Mouse (Mus musculus) gastrocnemius, postnatal 14 days (tissue): Measurements from ENCODE around the gene Gm10320. TPM values are rescaled to one million over a fixed set of nuclear protein-coding genes. Genes with fewer than 3 reads are reported as not detected.

ENCODE experiments used
- DNase-seq: peaks from one replicate; pipeline ENCODE4 v3.0.0; 2021; ENCODE audit warnings: mixed read lengths
- intact Hi-C: fragments of 180-260 bp; cut with DNase I; formaldehyde crosslinking; loops from one replicate; pipeline ENCODE4 v1.15.1; 2025; ENCODE audit warnings: low total_unique reads
- total RNA-seq, 2 experiments: library from RNA; stranded (reverse); gene quantifications; 2 replicates each; pipeline ENCODE4 v1.2.3; 2021

Gm10320 gene
- total RNA-seq, 2 experiments from 2014 or later, result not detected

DNA sequence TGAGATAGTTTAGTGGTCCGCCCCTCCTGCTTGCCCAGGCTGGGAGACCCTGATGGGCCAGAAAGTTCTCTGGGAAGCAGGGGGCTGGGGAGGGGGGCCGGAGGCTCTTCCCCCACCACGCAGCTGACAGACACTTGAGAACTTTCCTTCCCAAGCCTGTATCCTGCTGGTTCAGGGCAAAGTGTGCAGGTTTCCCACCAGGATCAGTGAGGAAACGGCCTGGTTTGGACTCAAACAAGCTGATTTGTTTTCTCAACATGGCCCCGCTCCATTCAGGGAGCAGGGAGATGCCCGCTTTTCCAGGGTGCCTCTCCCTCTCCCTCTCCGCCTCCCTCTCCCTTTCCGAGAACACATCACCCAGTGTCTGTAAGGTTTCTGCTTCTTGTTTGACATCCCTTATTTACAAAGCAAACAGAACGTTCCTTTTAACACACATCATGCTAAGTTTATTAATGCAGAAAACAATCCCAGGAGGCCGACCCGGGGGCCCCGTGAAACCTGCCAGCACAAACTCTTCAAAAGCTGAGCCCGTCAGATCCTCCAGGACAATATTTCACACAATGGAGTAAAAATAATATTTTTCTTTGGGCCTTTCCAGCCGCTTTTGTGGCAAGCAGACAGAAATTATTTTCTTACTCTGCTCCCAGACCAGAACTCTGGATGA lies 15.5 kb downstream of the Gm10320 start:
- intact Hi-C loops, result no loop called here
- no peak for DNase-seq

DNA sequence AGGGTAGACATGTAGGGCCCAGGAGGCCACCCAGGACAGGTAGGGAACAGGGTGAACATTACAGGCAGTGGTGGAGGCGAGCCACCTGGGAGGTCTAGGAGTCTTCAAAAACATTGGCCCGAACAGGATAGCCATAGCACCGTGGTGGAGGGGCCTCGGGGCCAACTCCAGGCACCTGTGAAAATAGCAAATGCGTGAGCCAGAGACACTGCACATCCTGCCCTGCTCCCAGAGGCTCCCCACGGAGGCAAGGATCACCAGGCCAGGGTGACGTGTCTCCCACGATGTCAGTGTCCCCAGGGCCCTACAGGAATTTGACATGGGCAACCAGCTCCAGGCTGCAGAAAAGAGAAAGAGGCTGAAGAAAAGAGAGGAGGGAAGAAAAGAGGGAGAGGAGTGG lies 16.1 kb downstream of the Gm10320 start:
- DNase-seq, result no peak
- intact Hi-C loops, result no loop called here

GRCm38 (mm10) chr13:98473034-98473433 lies 18.8 kb downstream of the Gm10320 start:
- intact Hi-C loops, result no loop called here
- DNase-seq, result no peak

- intact Hi-C loops, result no loop called here
- no peak for DNase-seq
Measured at GRCm38 (mm10) chr13:98471756-98472155, 20.0 kb downstream of the Gm10320 start.

DNA sequence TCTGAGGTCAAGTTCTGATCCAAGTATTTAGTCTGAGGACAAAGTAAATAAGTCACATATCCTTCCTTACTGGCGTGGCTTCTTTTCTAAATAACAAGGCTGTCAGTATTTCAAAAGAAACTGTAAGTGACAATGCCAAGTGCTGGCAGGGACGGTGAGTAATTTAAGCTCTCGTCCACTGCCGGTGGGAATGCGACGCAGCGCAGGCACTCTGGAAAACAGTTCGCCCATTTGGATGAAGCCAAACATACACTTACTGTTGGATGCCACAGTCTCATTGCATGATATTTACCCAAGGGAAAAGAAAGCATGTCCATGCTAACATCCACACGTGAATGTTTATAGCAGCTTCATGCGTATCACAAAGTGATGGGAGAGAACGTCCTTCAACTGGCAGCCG lies 21.5 kb downstream of the Gm10320 start:
- DNase-seq, result no peak
- intact Hi-C loops, result no loop called here

- DNase-seq, result no peak
Measured at GRCm38 (mm10) chr13:98469916-98470315, 21.9 kb downstream of the Gm10320 start.

GRCm38 (mm10) chr13:98461467-98461866 lies 30.3 kb downstream of the Gm10320 start:
- no peak for DNase-seq
- intact Hi-C loops, result no loop called here

More at GRCm38 (mm10) chr13:98469916-98470315, 21.9 kb downstream of the Gm10320 start:
- intact Hi-C loops, result no loop called here

GRCm38 (mm10) chr13:98456398-98456797 lies 35.4 kb downstream of the Gm10320 start:
- intact Hi-C loops, result no loop called here
- DNase-seq, result no peak

DNA sequence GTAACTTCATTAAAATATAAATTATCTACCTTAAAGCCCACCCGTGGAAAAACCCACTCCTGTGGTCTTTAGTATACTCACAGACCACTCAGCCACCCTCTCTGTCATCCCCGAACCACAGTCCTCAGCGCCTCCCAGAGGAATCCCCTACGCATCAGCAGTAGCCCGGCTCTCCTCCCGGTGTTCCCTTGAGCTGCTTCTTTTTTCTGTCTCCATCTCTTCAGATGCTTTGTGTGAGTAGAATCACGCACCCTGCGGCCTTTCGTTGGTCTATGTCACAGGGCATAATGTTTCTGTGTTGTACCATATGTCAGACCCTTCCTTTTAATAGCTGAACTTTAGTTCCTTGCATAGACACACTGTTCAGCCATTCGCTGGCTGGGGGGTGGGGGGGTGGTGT lies 36.2 kb downstream of the Gm10320 start:
- DNase-seq, result no peak
- intact Hi-C loops, result no loop called here

- DNase-seq, result no peak
- intact Hi-C loops, result no loop called here
Measured at GRCm38 (mm10) chr13:98454224-98454967, 37.4 kb downstream of the Gm10320 start.

DNA sequence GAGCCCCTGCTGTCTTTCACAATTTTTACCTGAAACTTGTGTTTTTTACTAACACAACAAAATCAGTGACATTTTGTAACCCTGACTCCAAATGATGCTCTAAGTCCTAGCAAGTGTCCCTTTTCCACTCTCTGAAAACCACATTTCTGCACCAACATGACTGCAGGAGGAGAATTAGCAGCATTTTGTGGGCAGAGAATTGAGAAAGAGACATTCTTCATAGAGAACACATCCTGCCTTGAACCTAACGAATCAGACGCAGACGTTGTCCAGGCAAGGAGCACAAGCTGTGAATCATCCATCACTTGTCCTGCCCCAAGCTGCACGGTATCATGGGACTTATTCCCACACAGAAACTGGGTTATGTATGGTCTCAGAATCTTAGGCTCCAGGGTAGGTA lies 38.7 kb downstream of the Gm10320 start:
- intact Hi-C loops, result no loop called here
- no peak for DNase-seq

- intact Hi-C loops, result no loop called here
- no peak for DNase-seq
Measured at GRCm38 (mm10) chr13:98448696-98449095, 43.1 kb downstream of the Gm10320 start.

GRCm38 (mm10) chr13:98447741-98448140 lies 44.1 kb downstream of the Gm10320 start:
- DNase-seq, result no peak
- intact Hi-C loops, result no loop called here

- DNase-seq, result no peak
- intact Hi-C loops, result no loop called here
Measured at GRCm38 (mm10) chr13:98445391-98446125, 46.2 kb downstream of the Gm10320 start.

DNA sequence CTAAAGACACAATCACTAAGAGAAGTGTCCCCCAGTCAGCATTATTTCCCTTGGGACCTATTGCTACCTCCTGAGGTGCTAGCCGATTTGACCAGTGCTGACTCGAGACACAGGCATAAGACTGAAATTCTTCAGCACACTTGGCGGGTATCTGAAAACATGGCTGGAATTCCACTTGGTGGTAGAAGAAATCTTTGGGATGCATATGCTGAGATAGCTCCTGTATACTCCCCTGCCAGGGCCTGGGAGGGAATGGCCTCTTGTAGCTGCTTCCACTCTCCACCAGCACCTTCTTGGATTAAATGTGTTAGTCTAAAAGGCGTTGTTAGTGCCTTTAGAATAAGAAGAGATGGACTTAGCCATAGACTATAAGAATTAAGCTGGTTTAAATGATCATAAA lies 50.8 kb downstream of the Gm10320 start:
- intact Hi-C loops, result no loop called here
- no peak for DNase-seq

DNA sequence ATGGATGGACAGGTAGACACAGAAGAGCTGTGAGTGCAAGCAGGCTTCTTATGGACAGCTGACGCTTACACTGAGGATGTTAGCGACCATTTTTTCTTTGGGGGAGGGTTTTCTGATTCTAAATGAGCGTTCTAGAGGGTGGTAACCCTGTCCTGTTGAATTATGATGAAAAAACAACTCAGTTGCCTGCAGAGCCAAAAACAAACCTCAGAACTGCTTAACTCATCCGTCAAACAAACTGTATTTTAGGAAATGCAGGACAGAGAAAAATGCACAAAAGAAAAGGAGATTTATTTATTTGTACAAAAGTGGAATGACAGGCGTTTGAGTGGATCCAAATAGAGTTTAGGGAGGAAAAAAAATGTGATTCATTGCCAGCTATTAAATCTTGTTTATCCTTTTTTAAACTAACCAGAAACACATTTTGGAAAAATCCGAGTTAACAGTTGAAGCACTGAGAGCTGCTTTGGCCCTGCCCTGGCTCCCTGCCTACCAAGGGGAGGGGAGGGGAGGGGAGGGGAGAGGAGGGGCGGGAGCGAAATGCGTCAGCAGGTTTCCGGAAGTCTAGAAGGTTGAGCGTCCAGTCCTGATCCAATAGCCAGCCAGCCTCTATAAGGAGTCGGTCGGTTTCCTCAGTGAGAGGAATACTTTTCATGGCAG lies 51.4 kb downstream of the Gm10320 start:
- intact Hi-C loops, result no loop called here
- peak; percentile 6 for DNase-seq
